Mouse (Mus musculus): ENCODE measurements at regions not wholly inside any gene's neighbourhood (a gene's known extent, or its start where the extent isn't known, plus 50 kb on each side); places are given as distances from the start of the nearest gene placed in this dataset.
A peak's percentile ranks its signal among the peaks of the same experiment; 100 is the strongest.
"Not testable (repeated sequence)": the region's sequence is repeated elsewhere in the genome, so short reads cannot be mapped to it uniquely, and the experiment has no call there.

GRCm38 (mm10) chr13:45130516-45131249 is 52.2 kb downstream of the Gm9817 start:
- no peak for DNase-seq

- no peak for DNase-seq
Observed at GRCm38 (mm10) chr13:45140616-45141015, 62.1 kb downstream of the Gm9817 start.

- DNase-seq = no peak
Observed at GRCm38 (mm10) chr13:45145129-45145528, 66.6 kb downstream of the Gm9817 start.

DNA sequence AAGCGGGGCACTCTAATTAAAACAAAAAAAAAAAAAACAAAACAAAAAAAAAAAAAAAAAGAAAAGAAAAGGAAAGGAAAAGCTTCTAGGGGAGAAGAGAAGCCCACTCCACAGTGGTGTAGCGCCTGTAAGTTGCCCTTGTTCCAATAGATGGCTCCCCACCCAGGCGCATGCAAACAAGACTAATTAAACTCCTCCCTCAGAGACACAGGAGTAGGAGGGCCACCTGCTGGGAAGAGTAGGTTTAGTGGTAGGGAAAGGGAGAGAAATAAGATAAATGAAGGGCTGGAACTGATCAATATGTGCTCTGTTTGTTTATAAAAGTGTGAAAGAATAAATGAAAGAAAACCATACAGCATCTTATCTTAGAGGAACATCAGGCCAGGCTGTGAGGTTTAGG is 77.7 kb downstream of the Gm9817 start:
- no peak for DNase-seq

- no peak for DNase-seq
Observed at GRCm38 (mm10) chr13:45156982-45157381, 78.5 kb downstream of the Gm9817 start.

- DNase-seq = no peak
Observed at GRCm38 (mm10) chr13:45160281-45160680, 81.8 kb downstream of the Gm9817 start.

DNA sequence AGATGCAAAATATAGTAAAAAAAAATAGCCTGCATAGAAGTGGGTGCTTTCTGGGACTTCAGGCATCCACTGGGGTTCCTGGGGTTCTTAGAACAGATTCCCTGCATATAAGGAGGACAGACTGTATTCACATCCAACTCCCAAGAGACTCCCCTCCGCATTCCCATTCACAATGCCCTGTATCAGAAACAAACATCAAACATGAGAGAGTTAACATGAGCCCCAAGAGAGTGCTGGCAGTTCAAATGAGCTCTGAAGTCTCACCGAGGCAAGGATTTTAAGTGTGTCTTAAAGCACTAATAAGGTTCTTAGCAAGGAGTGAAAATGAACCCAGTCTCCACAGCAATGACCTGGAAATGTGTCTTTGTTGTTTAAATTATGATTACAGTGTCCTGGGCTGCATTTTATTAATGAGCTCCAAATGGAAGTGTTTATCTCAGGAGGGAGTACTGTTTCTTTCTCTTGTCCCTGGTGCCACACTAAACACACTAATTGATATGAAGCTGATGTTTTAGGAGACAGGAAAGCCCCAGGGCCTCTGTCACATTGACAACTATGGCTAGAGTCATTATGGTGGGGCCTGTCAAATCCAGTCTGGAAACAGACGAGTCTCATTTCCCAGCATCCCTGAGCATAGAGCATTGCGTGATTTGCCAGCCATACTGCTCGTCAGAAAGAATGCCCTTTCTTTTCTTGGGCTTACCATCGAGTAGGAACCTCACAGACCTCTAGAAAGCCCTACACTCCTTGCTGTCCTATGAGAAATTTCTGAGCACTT is 85.7 kb downstream of the Gm9817 start:
- no peak for DNase-seq

DNA sequence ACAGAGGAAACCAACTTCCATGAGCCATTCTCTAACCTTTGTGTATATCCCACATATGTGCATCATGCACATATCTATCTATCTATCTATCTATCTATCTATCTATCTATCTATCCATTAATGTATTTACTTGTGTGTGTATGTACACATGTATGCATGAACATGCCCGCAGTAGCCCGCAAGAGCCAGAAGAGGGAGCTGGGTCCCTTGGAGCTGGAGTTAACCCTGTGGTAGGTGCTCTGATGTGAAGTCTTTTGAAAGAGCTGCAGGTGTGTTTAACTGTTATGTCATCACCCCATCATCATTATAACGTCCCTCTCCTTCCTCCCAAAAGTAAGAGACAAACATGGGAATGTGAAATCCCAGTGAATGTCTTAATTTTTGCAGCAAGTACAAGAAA is 86.7 kb downstream of the Gm9817 start:
- peak in 1 of 2 experiments; percentile 4 for DNase-seq

DNA sequence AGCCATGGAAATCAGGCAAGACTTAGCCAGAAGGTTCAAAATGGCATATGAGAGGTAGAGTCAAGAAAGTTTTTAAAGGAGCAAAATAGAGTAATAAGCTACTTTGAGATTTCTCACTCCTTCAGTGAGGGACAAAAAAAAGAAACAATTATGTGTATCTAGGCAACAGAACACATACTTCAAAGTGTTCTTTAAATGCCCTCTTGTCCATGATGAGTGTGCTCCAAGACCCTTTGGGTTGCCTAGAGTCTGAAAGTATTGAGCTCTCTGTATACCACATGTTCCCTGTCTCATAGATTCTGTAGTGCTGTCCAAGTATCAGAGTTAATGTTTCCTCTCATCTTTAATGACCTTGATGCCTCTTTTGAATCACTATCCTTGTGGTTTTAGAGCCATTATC is 91.2 kb downstream of the Gm9817 start:
- DNase-seq = no peak

- DNase-seq = no peak
Observed at GRCm38 (mm10) chr13:45173139-45173538, 94.6 kb downstream of the Gm9817 start.

GRCm38 (mm10) chr13:45175711-45176205 is 97.3 kb downstream of the Gm9817 start:
- DNase-seq = not testable (repeated sequence)

DNA sequence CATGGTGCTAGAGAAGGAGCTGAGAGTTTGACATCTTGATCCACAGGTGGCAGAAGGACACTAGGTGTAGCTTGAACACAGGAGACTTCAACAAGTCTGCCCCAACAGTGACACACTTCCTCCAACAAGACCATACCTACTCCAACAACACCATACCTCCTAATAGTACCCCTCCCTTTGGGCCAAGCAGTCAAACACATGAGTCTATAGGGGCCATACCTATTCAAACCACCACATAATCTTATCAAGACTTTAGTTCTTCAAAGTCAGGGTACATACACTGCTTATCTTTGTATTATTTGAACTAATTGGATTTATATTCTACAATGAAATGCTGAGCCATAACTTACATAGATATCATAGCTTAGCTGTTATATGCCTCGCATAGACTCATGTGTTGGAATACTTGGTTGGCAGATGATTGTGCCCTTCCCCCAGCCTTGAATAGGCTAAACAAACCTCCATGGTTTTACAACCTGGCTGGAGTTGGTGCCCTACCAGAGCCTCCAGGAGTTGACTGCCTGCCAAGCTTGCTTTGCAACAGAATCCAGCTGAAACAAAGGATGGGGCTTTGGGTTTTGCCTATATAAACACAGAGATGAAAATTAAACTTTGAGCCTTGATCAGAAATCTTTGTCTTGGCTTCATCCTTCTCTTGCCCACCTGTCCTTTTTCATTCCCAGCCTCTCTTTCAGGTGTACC is 103.2 kb downstream of the Gm9817 start:
- no peak for DNase-seq

GRCm38 (mm10) chr13:45189389-45189788 is 110.9 kb downstream of the Gm9817 start:
- DNase-seq = no peak

DNA sequence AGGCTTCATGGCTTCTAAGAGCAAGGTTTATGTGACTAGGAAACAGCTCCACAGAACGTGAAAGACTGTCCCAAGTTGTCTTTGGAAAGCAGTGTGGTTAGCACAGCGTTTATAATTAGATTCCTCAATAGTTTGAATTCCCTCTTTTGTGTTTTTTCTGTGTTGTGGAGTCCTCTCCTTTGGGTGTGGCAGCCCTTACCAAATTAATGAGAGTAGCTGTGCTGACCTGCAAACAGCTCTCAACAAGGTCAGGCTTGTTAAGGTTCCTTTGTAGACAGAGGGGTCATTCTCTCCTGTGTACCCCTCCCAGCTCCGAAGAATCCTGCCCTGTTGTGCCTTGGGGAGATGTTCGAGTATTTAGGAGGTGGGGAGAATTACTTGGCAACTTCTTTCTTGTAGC is 111.7 kb downstream of the Gm9817 start:
- no peak for DNase-seq

GRCm38 (mm10) chr13:45192079-45192478 is 113.6 kb downstream of the Gm9817 start:
- DNase-seq = no peak

- DNase-seq = no peak
Observed at GRCm38 (mm10) chr13:45195562-45195961, 117.1 kb downstream of the Gm9817 start.

- no peak for DNase-seq
Observed at GRCm38 (mm10) chr13:45196363-45196762, 117.9 kb downstream of the Gm9817 start.

DNA sequence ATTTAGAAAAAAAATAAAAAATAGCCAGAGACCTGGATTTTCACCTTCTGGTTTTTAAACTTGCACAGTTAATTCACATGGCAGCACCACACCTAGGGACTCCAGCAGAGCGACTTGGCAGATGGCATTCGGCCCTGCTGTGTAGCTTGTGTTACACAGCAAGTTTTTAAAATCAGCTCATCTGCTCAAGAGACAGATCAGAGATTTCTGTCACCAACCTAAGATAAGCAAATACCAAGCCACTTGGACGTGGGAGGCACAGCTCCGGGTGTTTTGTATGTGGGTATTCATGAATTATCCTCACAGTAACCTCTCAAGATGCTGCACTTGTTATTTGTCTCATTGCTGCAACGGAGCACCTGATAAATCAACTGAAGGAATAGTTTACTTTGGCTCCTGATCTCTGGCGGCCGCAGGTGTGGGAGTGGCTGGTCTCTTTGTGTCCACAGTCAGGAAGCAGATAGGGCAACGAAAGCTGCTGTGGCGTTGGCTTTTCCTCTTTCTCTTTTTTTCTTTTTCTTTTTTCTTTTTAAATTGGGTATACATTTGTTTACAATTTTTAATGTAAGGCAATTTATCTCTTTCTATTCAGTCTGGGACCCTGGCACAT is 122.1 kb downstream of the Gm9817 start:
- DNase-seq = no peak

GRCm38 (mm10) chr13:45204856-45205255 is 126.4 kb downstream of the Gm9817 start:
- DNase-seq = peak; percentile 60 to 71

- no peak for DNase-seq
Observed at GRCm38 (mm10) chr13:45208540-45209197, 130.2 kb downstream of the Gm9817 start.

- DNase-seq = no peak
Observed at GRCm38 (mm10) chr13:45211241-45211640, 132.7 kb downstream of the Gm9817 start.

Measured in adrenal gland, postnatal 36 days (tissue).